Mouse (Mus musculus) T-cell, adult 2 months (primary cell): Measurements from ENCODE around the gene Baz2b.

Experiments used
- DNase-seq: peaks from one replicate; pipeline ENCODE4 v3.0.0; 2022; ENCODE audit warnings: low spot score

Baz2b gene

DNA sequence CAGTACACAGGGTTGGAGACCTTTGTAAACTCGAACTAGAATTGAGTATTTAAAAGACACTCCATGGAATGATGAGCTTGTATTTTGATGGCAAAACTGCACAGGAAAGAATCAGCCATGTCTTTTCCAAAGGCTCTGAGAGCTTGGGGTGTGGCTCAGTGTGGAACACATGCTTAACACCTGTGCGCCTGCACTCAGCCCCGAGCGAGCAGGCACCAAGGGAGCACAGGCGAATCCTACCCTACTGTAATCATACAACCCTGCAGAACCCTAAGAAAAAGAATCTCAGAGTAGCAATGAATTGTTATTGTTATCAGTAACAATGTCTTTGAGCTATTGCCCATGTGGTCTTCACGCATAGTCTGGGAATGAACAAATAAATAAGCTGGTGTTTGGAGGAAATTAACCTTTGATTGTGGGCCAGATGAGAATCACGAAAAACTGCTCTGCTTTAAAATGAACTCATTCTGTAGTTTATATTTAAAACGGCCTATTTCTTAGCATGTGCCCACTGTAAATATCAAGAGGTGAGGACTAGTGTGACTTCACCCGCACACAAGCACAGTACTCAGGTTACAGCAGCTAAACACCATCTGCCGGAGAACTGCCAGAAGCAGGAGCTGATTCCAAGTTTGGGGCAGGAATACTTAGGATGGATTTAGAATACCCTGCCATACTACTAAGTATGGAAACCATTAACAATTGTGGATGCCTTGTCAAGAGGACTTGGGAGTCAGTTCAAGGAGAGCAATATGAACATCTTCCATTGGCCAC is 77.2 kb downstream of the Baz2b start:
- no peak for DNase-seq

DNA sequence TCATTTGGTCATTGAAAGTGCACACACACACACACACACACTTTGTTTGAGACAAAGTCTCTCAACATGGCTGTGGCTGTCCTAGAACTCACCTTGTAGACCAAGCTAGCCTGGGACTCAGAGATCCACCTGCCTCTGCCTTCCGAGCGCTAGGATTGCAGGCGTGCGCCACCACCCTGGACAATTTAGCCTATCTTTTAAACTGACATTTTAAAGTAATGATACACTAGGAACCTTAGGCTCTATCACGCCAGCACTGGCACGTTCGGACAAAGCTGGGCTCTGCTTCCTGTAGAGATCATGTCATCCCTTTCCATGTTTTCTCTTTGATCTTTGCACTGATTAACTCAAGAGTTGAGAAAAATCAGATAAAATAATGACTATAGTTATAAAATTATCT is 81.0 kb downstream of the Baz2b start:
- DNase-seq = no peak

DNA sequence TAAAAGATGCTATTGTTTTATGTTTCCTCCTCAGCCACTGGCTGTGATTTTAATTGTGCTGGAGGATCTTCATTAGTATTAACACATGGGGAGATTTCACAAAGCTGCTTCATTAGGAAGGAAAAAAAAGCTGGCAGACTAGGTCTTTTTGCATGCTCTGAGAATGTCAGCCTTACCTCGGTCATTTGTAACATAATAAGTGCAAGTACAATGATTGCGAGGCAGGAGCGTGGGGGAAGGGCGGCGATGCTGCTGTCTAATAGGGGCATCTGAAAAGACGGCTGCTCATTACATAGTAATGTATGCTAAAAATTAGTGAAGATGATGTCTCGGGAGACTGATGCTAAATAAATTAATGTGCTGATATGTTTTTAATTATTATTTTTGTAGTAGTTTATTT is 82.8 kb downstream of the Baz2b start:
- no peak for DNase-seq

DNA sequence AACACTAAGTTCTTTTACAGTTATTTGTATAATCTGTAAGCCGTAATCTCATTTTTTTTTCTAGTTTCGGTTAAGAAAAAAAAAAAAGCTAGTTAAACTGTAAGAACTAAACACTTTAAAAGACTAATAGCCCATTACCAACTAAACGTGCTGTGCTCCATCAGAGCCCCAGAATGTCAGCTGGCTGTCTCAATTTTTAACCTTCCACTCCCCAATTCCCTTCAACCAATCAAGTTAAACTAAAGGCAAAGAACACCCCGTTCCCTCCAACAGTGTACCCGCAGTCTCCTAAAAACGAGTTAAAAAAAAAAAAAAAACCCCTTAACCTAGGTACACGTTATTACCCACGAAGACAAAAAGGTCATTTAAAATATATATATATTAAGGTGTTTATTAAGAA is 83.3 kb downstream of the Baz2b start:
- DNase-seq = no peak

DNA sequence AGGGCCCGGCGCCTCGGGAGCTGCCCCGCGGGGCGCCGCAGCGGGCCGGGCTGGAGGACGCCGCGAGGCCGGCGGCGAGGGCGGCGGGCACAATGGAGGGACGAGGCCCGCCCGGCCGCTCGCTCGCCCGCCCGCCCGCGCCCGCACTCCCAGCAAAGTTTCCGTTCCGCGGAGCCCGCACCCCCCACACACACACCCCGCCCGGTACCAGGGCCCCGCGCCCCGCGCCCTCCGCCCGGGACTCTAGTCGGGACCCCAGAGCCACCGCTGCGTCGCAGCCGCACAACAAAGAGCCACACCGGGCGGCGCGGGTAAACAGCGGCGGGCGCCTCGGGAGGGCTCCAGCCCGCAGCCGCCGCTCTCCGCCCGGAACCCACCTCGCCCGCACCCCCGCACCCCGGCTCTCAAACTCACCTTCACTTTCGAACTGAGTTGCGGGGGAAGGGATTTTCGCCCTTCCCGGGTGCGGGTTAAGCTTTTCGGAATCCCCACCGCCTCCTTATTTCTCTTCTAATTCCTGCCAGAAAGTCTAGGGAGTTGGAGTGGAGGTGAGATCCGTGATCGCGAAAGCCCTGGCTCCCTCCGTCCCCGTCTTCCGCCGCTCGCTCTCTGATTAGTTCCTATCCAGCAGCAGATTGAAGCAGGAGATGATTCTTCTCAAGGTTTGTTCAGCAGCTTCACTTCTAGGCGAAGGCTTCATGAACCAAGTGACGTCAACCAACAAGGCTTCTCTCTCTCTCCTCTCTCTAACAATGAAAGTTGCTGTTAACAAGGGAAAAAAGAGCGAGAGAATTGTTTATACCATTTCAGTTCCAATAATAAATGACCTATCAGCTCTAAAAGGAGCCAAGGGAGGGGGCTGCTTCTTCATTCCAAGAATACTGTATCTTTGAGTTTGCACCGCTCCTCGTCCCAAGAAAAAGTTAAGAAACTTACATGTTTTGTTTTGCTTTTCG is 84.3 kb downstream of the Baz2b start:
- DNase-seq = peak; percentile 66

DNA sequence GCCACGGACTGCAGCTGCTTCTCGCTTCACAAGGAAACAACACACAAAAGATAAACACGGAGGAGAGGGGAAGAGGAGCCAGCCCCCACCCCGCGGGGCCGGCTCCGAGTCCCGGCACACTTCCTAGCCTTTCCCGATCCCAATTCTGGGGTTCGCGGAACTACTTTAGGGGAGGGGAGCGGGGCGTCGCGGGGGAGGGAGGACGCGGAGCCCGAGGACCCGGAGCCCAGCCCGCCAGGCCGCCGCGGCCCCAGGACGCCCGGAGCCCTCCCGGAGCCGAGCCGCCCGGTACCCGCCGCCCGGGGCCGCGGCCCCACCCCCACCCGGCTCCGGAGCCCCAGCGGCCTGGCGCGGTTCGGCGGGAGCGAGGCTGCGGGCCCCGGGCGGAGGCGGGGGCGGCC is 85.0 kb downstream of the Baz2b start:
- peak; percentile 28 for DNase-seq

DNA sequence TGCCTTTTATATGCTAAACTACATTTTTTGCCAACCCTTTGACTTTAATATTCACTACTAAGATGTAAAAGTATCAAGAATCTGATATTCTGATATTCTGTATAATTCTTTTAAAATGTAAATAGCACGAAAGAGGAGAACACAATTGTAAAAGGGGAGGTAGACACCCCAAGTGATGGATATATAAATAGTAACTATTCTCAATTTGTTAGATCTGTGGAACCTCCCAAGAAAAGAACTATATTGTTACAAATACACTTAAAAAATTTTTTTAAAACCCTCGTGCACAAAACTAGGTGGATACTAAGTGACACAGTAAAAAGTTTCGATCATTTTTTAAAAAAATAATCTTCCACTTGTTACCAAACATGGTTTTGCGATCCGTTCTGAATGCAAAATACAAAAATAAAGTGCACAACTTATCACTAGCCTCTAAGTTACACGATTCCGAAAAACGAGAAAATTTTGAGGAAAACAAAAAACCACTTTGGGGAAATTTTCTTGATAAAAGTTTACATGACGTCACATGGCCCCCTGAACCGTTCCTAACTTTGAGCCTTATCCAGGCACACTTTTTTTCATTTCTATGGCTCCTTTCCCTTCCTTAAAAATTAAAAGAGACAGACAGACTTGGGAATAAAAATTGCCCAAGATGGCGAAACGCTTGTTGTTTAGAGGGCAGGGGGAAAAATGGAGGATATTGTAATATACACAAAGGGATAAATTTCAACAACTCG is 85.6 kb downstream of the Baz2b start:
- DNase-seq = no peak

DNA sequence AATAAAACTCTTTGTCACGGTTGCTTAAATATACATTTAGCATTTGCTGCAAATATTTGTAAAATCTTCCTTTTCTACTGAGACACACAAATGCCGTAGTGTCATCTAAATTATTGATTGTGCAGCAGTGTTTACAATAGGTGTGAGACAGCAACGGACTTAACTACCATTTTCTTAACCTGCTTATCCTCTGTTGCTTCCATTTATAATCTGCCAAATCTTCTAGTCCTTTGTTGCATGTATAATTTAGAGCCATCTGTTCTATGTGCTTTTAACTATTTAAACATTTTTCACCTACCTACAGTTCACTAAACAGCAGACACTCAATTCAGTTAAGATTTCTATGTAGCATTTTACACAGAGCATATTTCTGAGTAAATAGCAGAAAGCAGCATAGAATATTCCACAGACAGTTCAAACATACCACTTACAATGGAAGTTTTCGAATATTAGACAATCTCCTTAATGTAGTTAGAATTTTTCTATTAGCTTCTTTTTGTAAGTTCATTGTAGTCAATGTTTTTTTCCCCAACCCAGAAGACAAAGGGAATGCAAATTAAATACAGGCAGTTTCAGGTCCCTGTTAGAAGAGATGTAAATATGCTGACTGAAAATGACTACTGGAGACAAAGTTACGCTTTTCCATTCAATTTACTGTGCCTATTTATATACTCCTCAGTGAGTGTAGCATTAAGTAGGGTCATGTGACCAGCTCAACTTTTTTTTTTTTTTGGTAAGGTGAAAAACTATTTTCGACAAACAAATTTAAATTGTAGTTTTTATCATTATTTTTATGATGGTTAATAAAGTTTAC is 86.4 kb downstream of the Baz2b start:
- no peak for DNase-seq

DNA sequence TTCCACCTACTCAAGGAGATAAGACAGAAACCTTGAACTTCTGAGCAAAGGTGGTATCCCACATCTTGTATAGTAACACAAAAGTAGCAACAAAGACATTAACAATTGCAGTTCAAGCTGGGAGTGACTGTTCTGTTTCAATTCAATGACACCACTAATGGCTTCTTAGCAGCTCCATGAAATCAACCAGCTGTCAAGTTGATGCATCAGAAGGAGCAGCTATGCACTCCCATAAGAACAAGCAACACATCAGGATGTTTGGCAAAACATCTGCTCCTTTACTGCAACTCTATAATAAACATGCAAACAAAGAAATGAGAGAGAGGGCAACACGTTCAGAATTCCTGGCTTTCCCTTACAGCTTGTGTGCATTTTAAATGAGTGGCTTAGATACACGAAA is 87.5 kb downstream of the Baz2b start:
- no peak for DNase-seq

DNA sequence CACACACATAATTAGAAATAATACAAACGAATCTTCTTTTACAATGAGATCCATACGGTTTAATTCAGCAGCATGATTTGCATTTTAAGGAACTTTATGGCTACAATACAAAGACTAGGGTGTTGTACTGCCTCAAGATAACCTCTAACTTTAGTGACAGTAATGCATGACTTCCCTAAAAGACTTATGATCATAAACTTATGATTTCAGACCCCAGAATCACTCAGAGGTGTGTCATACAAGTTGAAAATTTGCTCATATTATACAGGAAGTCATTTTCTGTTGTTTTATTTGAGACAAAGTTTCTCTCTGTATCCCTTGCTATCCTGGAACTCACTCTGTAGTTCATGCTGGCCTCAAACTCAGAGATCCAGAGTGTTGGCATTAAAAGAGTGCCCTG is 89.0 kb downstream of the Baz2b start:
- no peak for DNase-seq

DNA sequence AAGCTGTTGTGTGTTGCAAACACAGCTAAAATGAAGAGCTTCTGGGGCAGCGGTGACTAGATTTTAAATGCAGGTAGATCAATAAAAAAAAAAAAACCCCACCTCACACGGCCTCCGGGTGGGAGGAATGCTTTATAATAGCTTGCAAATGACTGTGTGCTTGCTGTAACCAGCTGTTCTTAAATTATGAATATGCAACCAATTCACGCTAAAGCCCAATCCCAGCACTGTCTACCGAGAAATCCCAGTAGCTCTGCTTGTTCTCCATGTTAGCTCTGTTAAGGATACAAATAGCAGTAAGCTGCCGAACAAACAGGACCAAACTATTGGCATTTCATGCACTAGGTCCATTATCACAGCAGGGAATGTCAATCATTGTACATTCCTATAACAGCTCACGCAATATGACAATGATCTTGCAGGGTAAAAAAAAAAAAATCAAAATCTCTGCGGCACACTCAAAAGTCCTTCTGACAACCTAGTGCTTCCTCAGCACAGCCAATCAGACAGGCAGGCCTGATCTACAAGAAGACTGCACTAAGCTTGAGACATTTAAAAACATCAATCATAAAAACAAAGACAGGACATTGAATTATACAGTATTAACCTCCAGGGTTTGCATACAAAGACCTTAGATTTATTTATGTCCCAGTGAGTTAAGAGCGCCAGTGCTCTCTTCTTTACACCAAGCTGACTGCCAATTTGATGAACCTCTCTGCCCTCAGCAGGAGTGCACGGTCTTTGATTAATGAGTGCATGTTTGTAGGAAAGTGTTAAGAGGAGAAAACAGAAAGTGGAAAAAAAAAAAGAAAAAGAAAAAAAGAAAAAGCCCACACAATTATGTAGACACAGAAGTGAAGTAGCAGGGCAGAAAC is 90.7 kb downstream of the Baz2b start:
- DNase-seq = no peak

DNA sequence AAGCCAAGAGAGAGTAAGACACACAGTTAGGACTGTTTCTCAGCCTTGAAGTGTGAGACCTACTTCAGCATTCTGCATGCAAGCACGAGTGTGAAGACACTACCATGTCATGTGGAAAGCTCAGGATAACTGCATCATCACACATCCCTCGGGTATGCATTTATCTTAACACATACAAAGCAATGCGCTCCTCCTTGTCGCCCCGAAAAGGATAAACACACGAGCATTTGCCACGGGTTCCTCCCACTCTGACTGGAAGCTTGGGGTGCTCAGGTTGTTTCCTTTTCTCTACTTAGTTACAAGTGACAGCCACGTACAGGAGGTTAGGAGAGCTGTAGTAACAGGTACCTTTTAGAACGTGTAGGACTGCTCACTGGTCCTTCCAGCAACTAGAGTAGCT is 91.8 kb downstream of the Baz2b start:
- no peak for DNase-seq

DNA sequence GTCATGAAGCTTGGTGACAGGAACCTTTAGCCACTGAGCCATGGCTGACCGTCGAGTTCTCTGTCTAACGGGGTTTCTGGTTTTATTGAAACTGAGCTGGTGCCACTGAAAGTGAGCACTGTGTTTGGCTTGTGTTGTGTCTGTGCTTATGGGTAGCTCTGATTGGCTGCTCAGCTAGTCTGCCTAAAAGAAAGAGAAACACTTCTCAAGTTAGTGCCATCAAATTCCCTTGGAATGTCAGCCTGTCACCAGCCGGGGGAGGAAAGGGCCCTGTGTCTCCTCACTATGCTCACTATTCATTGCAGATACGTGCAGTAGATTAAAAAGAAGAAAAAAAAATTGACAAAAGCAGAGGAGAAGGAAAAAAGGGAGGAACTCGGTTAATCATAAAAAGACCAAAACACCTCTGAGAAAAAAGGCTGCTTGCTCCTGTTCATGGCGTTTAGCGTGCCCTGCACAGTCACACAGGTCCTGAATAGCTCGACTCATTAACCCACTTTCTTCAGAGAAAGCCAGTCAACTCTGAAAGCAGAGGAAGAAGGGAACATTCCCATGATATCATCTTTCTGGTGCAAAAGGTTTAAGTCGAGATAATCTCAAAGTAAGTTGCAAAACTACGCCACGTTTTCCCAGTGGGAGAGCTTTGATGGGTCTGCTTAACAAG is 93.6 kb downstream of the Baz2b start:
- DNase-seq = no peak

DNA sequence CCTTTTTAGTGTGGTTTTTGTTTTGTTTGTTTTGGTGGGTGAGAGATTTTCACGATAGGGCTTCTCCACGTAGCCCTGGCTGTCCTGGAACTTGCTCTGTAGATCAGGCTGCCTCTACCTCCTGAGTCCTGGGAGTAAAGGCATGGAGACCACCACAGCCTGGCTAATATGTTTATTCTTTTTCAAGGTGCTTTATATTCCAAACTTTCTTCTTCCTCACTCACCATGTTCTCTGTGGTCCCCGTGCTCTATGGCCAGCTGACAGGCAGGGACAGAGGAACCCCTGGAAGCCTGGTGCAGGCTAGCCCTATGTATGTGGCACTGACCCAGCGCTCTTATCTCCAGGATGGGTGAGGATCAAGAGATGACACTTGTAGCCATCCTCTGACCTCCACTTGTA is 94.7 kb downstream of the Baz2b start:
- DNase-seq = no peak

DNA sequence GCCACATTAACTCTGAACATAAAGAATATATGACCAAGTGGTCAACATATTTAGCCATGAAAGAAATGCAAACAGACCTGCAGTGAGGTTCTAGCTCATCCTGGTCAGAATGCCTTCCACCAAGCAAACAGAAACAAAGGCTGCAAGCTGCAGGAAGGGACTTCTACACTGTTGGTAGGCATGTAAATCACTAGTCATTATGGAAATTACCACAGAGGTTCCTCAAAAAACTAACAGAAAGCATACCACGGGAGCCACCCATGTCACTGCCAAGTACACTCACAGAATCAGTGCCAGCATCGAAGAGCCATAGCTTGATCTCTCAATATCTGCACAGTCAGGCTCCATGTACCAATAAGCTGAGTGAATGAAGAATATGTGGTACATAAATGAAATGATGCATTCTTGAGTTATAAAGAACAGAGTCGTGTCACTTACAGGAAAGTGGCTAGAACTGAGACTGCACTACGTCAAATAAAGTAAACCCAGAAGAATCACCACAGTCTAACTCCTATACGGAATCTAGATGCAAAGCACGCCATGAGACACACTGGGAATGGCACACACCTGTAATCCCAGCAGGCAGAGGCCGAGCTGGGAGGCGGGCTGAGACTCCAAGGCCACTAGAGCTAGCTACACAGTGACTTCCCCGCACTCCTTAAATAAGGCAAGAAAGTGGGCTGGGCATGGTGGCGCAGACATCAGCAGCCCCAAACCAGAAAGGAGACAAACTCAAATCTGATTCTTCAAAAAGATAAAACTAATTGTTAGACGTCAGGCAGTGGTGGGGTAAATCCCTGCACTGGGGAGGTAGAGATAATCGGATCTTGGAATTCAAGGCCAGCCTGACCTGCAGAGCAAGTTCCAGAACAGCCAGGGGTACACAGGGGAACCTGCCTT is 95.7 kb downstream of the Baz2b start:
- no peak for DNase-seq

DNA sequence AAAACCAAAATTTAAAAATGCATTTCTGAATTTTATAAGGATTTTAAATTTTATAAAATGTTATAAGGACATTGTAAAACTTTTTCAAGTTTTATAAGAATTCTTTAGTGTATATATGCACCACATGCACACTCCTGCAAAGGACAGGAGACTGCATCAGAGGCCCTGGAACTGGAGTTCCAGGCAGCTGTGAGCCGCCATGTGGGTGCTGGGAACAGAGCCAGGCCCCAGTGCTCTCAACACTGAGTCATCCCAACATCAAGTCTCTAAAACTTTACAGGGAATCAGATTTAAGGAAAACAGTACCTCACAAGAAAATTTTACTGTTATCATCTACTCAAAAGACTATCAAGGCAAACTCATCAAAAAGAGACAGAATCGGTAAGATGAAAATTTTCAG is 97.5 kb downstream of the Baz2b start:
- no peak for DNase-seq

DNA sequence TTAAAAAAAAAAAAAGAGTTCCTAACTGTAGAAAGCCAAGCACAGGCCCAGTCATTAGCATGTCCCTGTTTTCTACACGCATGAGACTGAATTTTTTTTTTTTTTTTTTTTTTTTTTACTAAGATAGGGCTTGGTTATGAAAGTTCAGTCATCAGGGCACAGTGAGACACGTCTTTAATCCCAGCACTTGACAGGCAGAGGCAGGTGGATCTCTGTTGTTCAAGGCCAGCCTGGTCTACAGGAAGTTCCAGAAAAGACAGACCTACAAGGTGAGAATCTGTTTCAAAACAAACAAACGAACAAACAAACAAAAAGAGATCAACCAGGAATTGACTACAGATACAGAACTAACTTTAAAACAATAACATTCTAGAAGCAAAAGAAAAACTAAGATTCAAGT is 100.6 kb downstream of the Baz2b start:
- DNase-seq = no peak

DNA sequence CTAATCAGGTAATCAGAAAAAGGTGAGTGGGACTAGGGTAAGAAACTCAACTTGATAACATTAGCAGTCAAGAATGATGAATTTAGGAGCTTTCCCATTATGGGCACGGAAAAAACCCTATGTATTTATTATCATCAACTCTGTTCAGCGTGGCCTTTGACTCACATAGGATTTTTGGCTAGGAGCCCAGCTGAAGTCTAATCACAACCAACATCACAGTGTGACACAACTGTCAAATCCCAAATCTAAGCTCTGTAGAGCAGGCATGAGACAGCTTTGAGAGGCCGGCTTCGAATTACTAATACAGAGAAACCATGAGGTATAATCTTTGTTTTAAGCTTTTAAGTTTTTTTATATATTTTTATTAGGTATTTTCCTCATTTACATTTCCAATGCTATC is 113.0 kb downstream of the Baz2b start:
- DNase-seq = no peak

DNA sequence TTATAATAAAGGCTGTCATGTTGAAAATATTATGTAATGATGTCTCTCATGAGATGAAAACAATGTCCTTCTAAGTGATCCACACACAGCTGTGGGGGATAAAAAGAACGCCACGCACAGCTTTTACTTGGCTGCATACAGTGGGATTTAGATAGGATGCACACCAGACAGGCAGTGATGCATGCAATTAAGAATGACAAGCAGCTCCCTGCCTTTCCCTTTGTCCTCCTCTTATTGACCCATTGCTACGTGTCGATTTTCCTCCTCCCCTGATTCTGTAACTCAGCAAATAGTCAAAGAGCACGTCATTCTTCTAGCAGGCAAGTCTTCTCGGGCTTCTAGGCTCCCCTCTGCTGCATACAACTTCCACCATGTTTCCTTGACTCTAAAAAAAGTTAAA is 119.4 kb downstream of the Baz2b start:
- no peak for DNase-seq
